Mouse (Mus musculus) C2C12 (cell line): Measurements from ENCODE around the gene Ccl1. TPM values are rescaled to one million over a fixed set of nuclear protein-coding genes. Genes with fewer than 3 reads are reported as not detected.

Experiments
- H3K27me3 ChIP-seq: one replicate; pipeline ENCODE4 v1.6.1; 2011; ENCODE audit not compliant: control insufficient read depth, insufficient read depth, insufficient read length
- H3K36me3 ChIP-seq: one replicate; pipeline ENCODE4 v1.6.1; 2011; ENCODE audit not compliant: control insufficient read depth, insufficient read depth
- H3K4me3 ChIP-seq: one replicate; pipeline ENCODE4 v1.5.1; 2011; ENCODE audit warnings: mild to moderate bottlenecking, control low read depth; ENCODE audit not compliant: poor library complexity, insufficient read depth, severe bottlenecking
- H3K79me2 ChIP-seq: one replicate; pipeline ENCODE4 v1.6.1; 2011; ENCODE audit not compliant: control insufficient read depth, insufficient read depth
- H3K79me3 ChIP-seq: one replicate; pipeline ENCODE4 v1.6.1; 2011; ENCODE audit warnings: low read depth, control low read depth
- H3ac ChIP-seq: one replicate; pipeline ENCODE3; 2011; ENCODE audit warnings: low read depth; ENCODE audit not compliant: control insufficient read depth, insufficient read length
- CEBPB ChIP-seq: IDR thresholded peaks from one replicate; pipeline ENCODE4 v1.6.1; 2011; ENCODE audit warnings: low read depth, mild to moderate bottlenecking, control low read depth, moderate library complexity
- CTCF ChIP-seq: IDR thresholded peaks from one replicate; pipeline ENCODE4 v1.5.1; 2011; ENCODE audit not compliant: control insufficient read depth, insufficient read depth, insufficient read length
- FOSL1 ChIP-seq: IDR thresholded peaks from one replicate; pipeline ENCODE4 v1.8.0; 2011; ENCODE audit warnings: mild to moderate bottlenecking, low read length; ENCODE audit not compliant: poor library complexity, insufficient read depth, severe bottlenecking
- MAX ChIP-seq: IDR thresholded peaks from one replicate; pipeline ENCODE4 v1.6.1; 2011; ENCODE audit warnings: mild to moderate bottlenecking, control low read depth
- MYOD1 ChIP-seq: IDR thresholded peaks from one replicate; pipeline ENCODE4 v1.6.1; 2011; ENCODE audit warnings: low read depth; ENCODE audit not compliant: control insufficient read depth, insufficient read length
- MYOG ChIP-seq: IDR thresholded peaks from one replicate; pipeline ENCODE4 v1.6.1; 2011; ENCODE audit not compliant: control insufficient read depth, insufficient read length; ENCODE audit errors: extremely low read depth
- USF1 ChIP-seq: IDR thresholded peaks from one replicate; pipeline ENCODE4 v1.6.1; 2011; ENCODE audit warnings: low read depth, mild to moderate bottlenecking, control low read depth, moderate library complexity
- polyA plus RNA-seq: library from polyadenylated mRNA; unstranded; fragments of >200 nt; fragmentation: generic; extraction: Trizol; gene quantifications from one replicate; pipeline ENCODE4 v1.2.1, GENCODE M21; 2012; ENCODE audit warnings: missing spikeins

Ccl1 gene
- polyA plus RNA-seq, 1 experiment: not detected

DNA sequence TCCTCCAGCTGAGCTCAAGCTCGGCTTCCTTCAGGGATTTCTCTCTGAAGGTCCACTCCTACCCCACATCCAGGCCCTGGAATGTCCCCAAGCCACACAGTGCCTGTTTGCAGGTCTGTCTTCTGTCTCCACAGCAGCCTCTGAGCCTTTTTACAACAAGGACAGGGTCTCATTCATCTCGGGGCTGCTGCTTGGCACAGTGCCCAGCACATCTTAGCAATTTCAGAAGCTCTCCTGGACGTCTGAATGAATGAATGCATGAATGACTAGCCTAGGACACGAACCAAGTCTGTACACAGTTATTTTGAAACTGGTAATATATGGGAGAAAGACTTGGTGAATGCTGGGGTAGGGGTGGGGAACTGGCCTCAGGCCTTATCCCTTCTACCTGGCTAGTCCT, 52.1 kb downstream of the Ccl1 start:
- no peak overlapping the region for H3ac ChIP-seq
- no peak overlapping the region for H3K4me3 ChIP-seq
- H3K36me3 ChIP-seq: no peaks in the 10 kb centered on the region
- TF ChIP-seq CTCF (no peak), USF1 (no peak), CEBPB (no peak), MYOG (no peak), MAX (no peak), MYOD1 (no peak)
- H3K27me3 ChIP-seq: peaks cover 56% of the 10 kb centered on the region
- H3K79me3 ChIP-seq: no peaks in the 10 kb centered on the region
- H3K79me2 ChIP-seq: no peaks in the 10 kb centered on the region

DNA sequence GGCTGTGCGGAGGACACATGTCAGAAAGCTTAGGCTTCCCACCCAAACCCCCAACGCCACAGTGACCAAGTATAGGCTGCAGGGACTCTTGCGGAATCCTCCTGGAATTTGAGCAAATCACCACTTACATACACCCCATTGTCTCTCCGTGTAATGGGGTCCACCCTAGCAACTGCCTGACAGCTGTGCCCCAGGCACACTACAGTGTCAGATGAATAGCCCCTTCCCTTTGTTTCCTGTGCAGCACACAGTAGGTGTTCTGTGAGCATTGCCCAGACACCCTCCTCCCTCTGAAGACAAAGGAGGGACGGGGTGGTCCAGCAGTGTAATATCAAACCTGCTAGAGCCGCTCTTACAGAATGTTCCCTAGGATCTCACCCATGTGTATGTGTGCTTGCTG, 54.2 kb downstream of the Ccl1 start:
- no peaks in the 10 kb centered on the region for H3K36me3 ChIP-seq
- H3K27me3 ChIP-seq: peaks cover 48% of the 10 kb centered on the region
- no peak overlapping the region for H3ac ChIP-seq
- no peaks in the 10 kb centered on the region for H3K79me2 ChIP-seq
- H3K4me3 ChIP-seq: no peak overlapping the region
- TF ChIP-seq CTCF (no peak), CEBPB (no peak), MYOG (no peak), FOSL1 (no peak), USF1 (no peak), MAX (no peak), MYOD1 (no peak)
- no peaks in the 10 kb centered on the region for H3K79me3 ChIP-seq

DNA sequence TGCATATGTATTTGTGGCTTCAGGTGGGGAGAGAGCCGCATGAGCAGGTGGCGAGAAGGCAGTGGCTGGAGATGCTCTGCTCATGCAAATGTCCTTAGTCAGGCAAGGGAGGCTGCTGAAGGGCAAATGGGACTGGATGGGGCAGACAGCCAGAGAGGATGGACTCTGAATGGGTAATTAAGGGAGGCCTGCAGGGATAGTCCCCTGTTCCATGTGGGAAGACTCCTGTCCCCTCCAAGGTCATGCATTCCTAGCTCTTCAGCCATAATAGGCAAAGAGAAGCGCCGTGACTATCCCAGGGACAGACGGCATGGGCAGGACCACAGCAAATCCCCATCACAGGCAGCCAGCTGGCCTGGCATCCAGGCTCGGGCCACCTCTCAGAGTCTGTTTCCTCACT, 55.5 kb downstream of the Ccl1 start:
- H3K79me3 ChIP-seq: no peaks in the 10 kb centered on the region
- H3K79me2 ChIP-seq: no peaks in the 10 kb centered on the region
- no peak for TF ChIP-seq FOSL1
- TF ChIP-seq CEBPB: no peak
- no peak for TF ChIP-seq USF1
- TF ChIP-seq MYOG: no peak
- TF ChIP-seq CTCF: no peak
- TF ChIP-seq MYOD1: no peak
- no peak for TF ChIP-seq MAX
- H3K36me3 ChIP-seq: no peaks in the 10 kb centered on the region
- no peak overlapping the region for H3ac ChIP-seq
- H3K27me3 ChIP-seq: peaks cover 51% of the 10 kb centered on the region
- no peak overlapping the region for H3K4me3 ChIP-seq

DNA sequence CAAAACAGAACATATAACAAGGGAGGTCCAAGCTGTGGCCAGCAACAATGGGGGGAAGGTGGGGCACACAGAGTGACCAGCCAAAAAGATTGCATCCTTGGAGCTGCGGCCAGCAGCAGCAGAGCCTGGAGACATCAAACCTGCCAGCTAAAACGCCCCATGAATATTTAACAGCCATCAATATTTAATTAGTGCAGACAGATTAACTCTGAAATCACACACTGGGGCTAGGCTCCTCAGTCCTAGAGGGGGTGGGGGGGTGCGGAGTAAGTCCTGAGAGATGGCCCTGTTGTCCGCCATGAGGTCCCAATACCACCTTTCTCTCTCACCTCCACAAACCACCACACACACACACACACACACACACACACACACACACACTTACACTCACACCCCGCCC, 68.1 kb downstream of the Ccl1 start:
- Histone ChIP-seq H3K79me3 (no peaks in the 10 kb centered on the region), H3K4me3 (no peak overlapping the region), H3K79me2 (no peaks in the 10 kb centered on the region), H3ac (no peak overlapping the region), H3K27me3 (peaks cover 65% of the 10 kb centered on the region), H3K36me3 (no peaks in the 10 kb centered on the region)
- TF ChIP-seq CTCF (no peak), MYOD1 (no peak), CEBPB (no peak), MYOG (no peak), USF1 (no peak), MAX (no peak), FOSL1 (no peak)

DNA sequence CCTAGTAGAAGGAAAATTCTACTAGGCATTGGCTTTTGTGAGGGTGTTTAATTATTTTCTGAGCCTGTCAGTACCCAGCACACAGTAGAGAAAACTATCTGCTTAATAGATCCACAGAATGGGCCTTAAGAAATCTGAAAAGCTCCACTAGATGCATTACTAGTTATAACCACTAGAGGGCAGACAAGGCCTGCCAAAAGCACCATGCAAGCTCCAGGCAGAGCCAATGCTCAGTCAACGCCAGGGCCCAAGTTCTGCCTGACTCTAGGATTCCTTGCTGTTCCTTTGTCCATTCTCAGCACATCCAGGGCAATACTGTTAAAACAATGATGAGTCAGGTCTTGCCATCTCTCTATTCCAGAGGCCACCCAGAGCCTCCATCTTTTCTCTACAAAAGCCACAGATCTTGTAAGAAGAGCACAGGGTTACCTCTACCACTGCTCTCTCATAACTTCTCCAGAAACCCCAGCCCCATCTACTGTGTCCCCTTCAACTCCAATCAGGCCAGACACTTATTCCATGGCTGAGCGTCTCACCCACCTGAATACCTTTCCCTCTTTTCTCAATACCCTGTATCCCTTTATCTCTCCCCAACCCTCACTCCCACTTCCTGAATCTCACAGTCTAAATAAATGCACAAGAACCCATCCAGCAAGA, 69.8 kb downstream of the Ccl1 start:
- Histone ChIP-seq H3K27me3 (peaks cover 67% of the 10 kb centered on the region), H3K36me3 (no peaks in the 10 kb centered on the region), H3ac (no peak overlapping the region), H3K79me2 (no peaks in the 10 kb centered on the region), H3K4me3 (no peak overlapping the region), H3K79me3 (no peaks in the 10 kb centered on the region)
- TF ChIP-seq MYOG (no peak), CTCF (peak; percentile 57), CEBPB (no peak), USF1 (no peak), MAX (no peak), FOSL1 (no peak), MYOD1 (no peak)

DNA sequence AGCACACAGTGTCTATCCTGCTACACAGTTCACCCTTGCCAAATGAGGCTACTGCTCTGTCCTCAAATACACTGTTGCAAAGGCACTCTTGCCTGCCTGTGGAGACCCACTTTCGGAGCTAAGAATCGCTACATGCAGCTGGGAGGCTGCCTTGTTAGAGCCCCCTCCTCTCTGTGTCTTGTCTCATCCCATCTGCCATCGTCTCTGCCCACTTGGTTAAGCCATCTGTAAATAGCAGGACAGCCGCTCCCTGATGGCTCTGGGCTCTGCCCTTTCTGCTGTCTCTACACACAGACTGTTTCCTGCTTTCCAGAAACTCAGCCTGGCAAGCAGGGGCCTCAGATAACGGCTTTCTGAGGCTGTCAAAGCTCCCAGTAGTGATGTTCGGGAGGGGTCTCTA, 71.5 kb downstream of the Ccl1 start:
- no peak overlapping the region for H3ac ChIP-seq
- no peaks in the 10 kb centered on the region for H3K79me2 ChIP-seq
- no peak for TF ChIP-seq CEBPB
- TF ChIP-seq CTCF: no peak
- H3K79me3 ChIP-seq: no peaks in the 10 kb centered on the region
- H3K36me3 ChIP-seq: no peaks in the 10 kb centered on the region
- peaks cover 70% of the 10 kb centered on the region for H3K27me3 ChIP-seq
- no peak overlapping the region for H3K4me3 ChIP-seq
